Mouse (Mus musculus) brain, embryonic 14.5 days (tissue): Measurements from ENCODE around the gene Tmem178b.

ENCODE experiments used
- CTCF ChIP-seq: fragments of 200-500 bp; IDR thresholded peaks from 2 replicates; pipeline ENCODE4 v1.5.1; 2012; ENCODE audit warnings: inconsistent platforms, mild to moderate bottlenecking, moderate library complexity, borderline replicate concordance; ENCODE audit not compliant: insufficient read depth, insufficient read length; ENCODE audit errors: extremely low read depth
- POLR2A ChIP-seq: fragments of 200-500 bp; IDR thresholded peaks from 2 replicates; pipeline ENCODE4 v1.6.1; 2012; ENCODE audit warnings: mild to moderate bottlenecking, inconsistent platforms, borderline replicate concordance; ENCODE audit not compliant: poor library complexity, insufficient read depth, insufficient read length, severe bottlenecking; ENCODE audit errors: extremely low read depth

DNA sequence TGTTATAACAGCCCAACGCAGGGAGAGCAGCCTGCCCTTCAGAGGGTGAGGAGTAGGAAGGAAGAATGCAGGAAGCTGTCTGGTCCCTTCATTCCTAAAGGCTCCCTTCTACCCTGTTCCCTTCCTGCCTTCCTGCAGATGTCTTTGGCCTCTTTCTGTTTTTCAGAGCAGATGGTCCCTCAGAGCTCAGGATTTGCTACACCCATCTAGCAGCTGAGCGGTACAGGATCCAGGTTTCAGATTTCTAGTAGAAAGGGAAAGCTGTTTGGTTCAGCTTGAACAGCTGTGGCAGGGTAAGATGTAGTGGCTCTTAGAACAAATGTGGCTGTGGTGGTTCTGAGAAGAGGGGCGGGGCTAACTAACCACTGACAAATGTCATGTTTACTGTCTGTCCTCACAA, 197.9 kb downstream of the Tmem178b start:
- no peak for TF ChIP-seq CTCF
- TF ChIP-seq POLR2A: no peak
